In genomic region chr16:23114339-23115171, GRCm38 (mm10) we compare ENCODE assay signal across 11 mouse cellular contexts. TPM values are rescaled to one million over a fixed set of nuclear protein-coding genes. Genes with fewer than 3 reads are reported as not detected.
DNase-seq lines count a peak whose midpoint lies in the region; ATAC-seq and TF ChIP-seq lines count a peak whose summit lies in the region.
"Had no signal": no experiment of that assay in that cellular context is flagged by ENCODE, and none has a peak within 500 bp of the region (broad histone marks: within the 10 kb centered on the region; RNA-seq: fewer than 3 reads in every experiment).

No protein-coding gene starts in this region.

- no peak for TF ChIP-seq POLR2A in ES-Bruce4 (IDR thresholded peaks at IDR 0.05; ENCODE audit: insufficient read depth, low read length)

- DNase-seq in kidney, adult 8-10 months = no peak
- no peak for DNase-seq in forebrain, embryonic 14.5 days (ENCODE audit: low spot score)
- DNase-seq in layer of hippocampus, postnatal 36 days = no peak
- no peak for DNase-seq in gastrocnemius, adult 8-10 months (ENCODE audit: low spot score in 2 of 2)
- DNase-seq: layer of hippocampus, adult 9-11 months; lung, postnatal 14 days had no signal

- H3K27me3 ChIP-seq in kidney, embryonic 14.5 days (ENCODE audit: control insufficient read depth, insufficient read depth, low read length) = no peaks in the 10 kb centered on the region
- no peaks in the 10 kb centered on the region for H3K27me3 ChIP-seq in ES-Bruce4 (ENCODE audit: control insufficient read depth, insufficient read depth, low read length, poor library complexity, severe bottlenecking)
- H3K27me3 ChIP-seq in forebrain, embryonic 14.5 days (replicated peaks; ENCODE audit: control insufficient read depth, insufficient read depth, low read length) = no peaks in the 10 kb centered on the region

- WGBS in kidney, embryonic 14.5 days = 61% methylated on average over 5 of the region's 5 CpGs
- 69% methylated on average over 5 of the region's 5 CpGs for WGBS in forebrain, embryonic 14.5 days

- H3K4me3 ChIP-seq in kidney, embryonic 14.5 days (ENCODE audit: low read length) = no peak overlapping the region
- no peak overlapping the region for H3K4me3 ChIP-seq in ES-Bruce4 (ENCODE audit: low read depth, low read length)
- H3K4me3 ChIP-seq in forebrain, embryonic 14.5 days (ENCODE audit: low read depth, low read length) = no peak overlapping the region

- no peaks in the 10 kb centered on the region for H3K9me3 ChIP-seq in kidney, embryonic 14.5 days (ENCODE audit: control insufficient read depth, low read length)
- no peaks in the 10 kb centered on the region for H3K9me3 ChIP-seq in ES-Bruce4 (replicated peaks; ENCODE audit: control insufficient read depth, insufficient read depth, low read length, poor library complexity, severe bottlenecking)
- H3K9me3 ChIP-seq in forebrain, embryonic 14.5 days (replicated peaks; ENCODE audit: control insufficient read depth, low read length) = no peaks in the 10 kb centered on the region

- peaks cover 69% of the 10 kb centered on the region for H3K36me3 ChIP-seq in kidney, embryonic 14.5 days (ENCODE audit: control insufficient read depth, insufficient read depth, low read length)
- peaks cover 79% of the 10 kb centered on the region for H3K36me3 ChIP-seq in ES-Bruce4 (ENCODE audit: control insufficient read depth, insufficient read depth, low read length, poor library complexity, severe bottlenecking)
- H3K36me3 ChIP-seq in forebrain, embryonic 14.5 days (ENCODE audit: control insufficient read depth, insufficient read depth, low read length) = peaks cover 72% of the 10 kb centered on the region

- H3K27ac ChIP-seq in kidney, embryonic 14.5 days (ENCODE audit: low read depth, low read length) = no peak overlapping the region
- H3K27ac ChIP-seq in ES-Bruce4 (ENCODE audit: insufficient read depth, low read length) = peak overlapping the region; percentile 72
- no peak overlapping the region for H3K27ac ChIP-seq in forebrain, embryonic 14.5 days (ENCODE audit: low read depth, low read length)

- ATAC-seq in kidney, embryonic 14.5 days (ENCODE audit: low FRiP score, low TSS enrichment) = peak; percentile 36; the same call in 1 of the 2 replicates
- ATAC-seq in forebrain, embryonic 14.5 days = peak; percentile 27; the same call in 1 of the 2 replicates
- ATAC-seq in megakaryocyte progenitor cell, adult 5-6 weeks (replicated peaks; ENCODE audit: poor library complexity) = peak; percentile 33
- no peak for ATAC-seq in CD4-positive, CD25-positive, alpha-beta regulatory T cell, adult 4 months

- no peak for TF ChIP-seq EP300 in ES-Bruce4 (IDR thresholded peaks at IDR 0.05; ENCODE audit: insufficient read depth, low read depth, low read length)

- H3K4me1 ChIP-seq in kidney, embryonic 14.5 days (ENCODE audit: control insufficient read depth, insufficient read depth, low read length) = peaks cover 10% of the 10 kb centered on the region; the same call in 1 of the 2 replicates
- H3K4me1 ChIP-seq in ES-Bruce4 (ENCODE audit: control insufficient read depth, insufficient read depth, low read length) = no peaks in the 10 kb centered on the region
- H3K4me1 ChIP-seq in forebrain, embryonic 14.5 days (ENCODE audit: control insufficient read depth, insufficient read depth, low read length) = peaks cover 11% of the 10 kb centered on the region

- no peak for TF ChIP-seq CTCF in ES-Bruce4 (IDR thresholded peaks at IDR 0.05; ENCODE audit: low read depth, low read length)

- H3K9ac ChIP-seq in kidney, embryonic 14.5 days (ENCODE audit: low read depth, low read length) = no peak overlapping the region
- H3K9ac ChIP-seq in ES-Bruce4 (ENCODE audit: low read depth, poor library complexity, severe bottlenecking) = no peak overlapping the region
- no peak overlapping the region for H3K9ac ChIP-seq in forebrain, embryonic 14.5 days (ENCODE audit: low read length)

- H3K4me2 ChIP-seq in kidney, embryonic 14.5 days (replicated peaks; ENCODE audit: low read depth, low read length) = no peak overlapping the region
- H3K4me2 ChIP-seq in forebrain, embryonic 14.5 days (ENCODE audit: low read length) = no peak overlapping the region

RNA-seq across cellular contexts. Expression of gene Eif4a2, which starts 7.3 kb away (rescaled TPM):
- 215 and 226 TPM in 2 replicates for polyA plus RNA-seq in kidney, embryonic 14.5 days (2014; fragmentation: Nextera tagmentation; extraction: Ambion mirVana)
- polyA plus RNA-seq in ES-Bruce4 (2011; ENCODE audit: insufficient read depth, insufficient read length, low read depth, missing spikeins) = 967 and 1,069 TPM in 2 replicates
- polyA plus RNA-seq in forebrain, embryonic 14.5 days (2014; fragmentation: Nextera tagmentation; extraction: Ambion mirVana) = 340 and 434 TPM in 2 replicates
- total RNA-seq in megakaryocyte progenitor cell, adult 5-6 weeks (2015) = 378 and 464 TPM in 2 replicates
- total RNA-seq in megakaryocyte progenitor cell, adult 5-6 weeks (2017) = 592 and 744 TPM in 2 replicates
- 100 to 1,000 TPM; 558 to 662 TPM for polyA plus RNA-seq in CD4-positive, CD25-positive, alpha-beta regulatory T cell, adult 4 months (2017; shearing (Covaris generic))
- total RNA-seq in layer of hippocampus, postnatal 36 days (2021) = 100 to 1,000 TPM; 900 to 999 TPM
- total RNA-seq in gastrocnemius, adult 8-10 months (2022) = 100 to 1,000 TPM; 414 to 531 (median 457) TPM

RNA-seq across cellular contexts. Expression of gene Rfc4, which starts 13.0 kb away (rescaled TPM):
- 146 and 188 TPM in 2 replicates for polyA plus RNA-seq in kidney, embryonic 14.5 days (2014; fragmentation: Nextera tagmentation; extraction: Ambion mirVana)
- polyA plus RNA-seq in ES-Bruce4 (2011; ENCODE audit: insufficient read depth, insufficient read length, low read depth, missing spikeins) = 71.2 and 73.8 TPM in 2 replicates
- 82.7 and 110 TPM in 2 replicates for polyA plus RNA-seq in forebrain, embryonic 14.5 days (2014; fragmentation: Nextera tagmentation; extraction: Ambion mirVana)
- 195 and 224 TPM in 2 replicates for total RNA-seq in megakaryocyte progenitor cell, adult 5-6 weeks (2015)
- 72.3 and 90.3 TPM in 2 replicates for total RNA-seq in megakaryocyte progenitor cell, adult 5-6 weeks (2017)
- polyA plus RNA-seq in CD4-positive, CD25-positive, alpha-beta regulatory T cell, adult 4 months (2017; shearing (Covaris generic)) = 10 to 100 TPM; 38.4 to 51.1 TPM
- total RNA-seq in layer of hippocampus, postnatal 36 days (2021) = 1 to 10 TPM; 3.3 to 4.2 TPM
- 10 to 100 TPM in 2 of 4 experiments, 1 to 10 TPM in 2; 8.4 to 12.7 (median 9.9) TPM for total RNA-seq in gastrocnemius, adult 8-10 months (2022)

RNA-seq across cellular contexts. Expression of gene Adipoq, which starts 31.8 kb away (rescaled TPM):
- not detected in 2 replicates for polyA plus RNA-seq in kidney, embryonic 14.5 days (2014; fragmentation: Nextera tagmentation; extraction: Ambion mirVana)
- not detected in 2 replicates for polyA plus RNA-seq in ES-Bruce4 (2011; ENCODE audit: insufficient read depth, insufficient read length, low read depth, missing spikeins)
- not detected in 2 replicates for polyA plus RNA-seq in forebrain, embryonic 14.5 days (2014; fragmentation: Nextera tagmentation; extraction: Ambion mirVana)
- total RNA-seq in megakaryocyte progenitor cell, adult 5-6 weeks (2015) = not detected in 2 replicates
- not detected in 2 replicates for total RNA-seq in megakaryocyte progenitor cell, adult 5-6 weeks (2017)
- not detected for polyA plus RNA-seq in CD4-positive, CD25-positive, alpha-beta regulatory T cell, adult 4 months (2017; shearing (Covaris generic))
- not detected for total RNA-seq in layer of hippocampus, postnatal 36 days (2021)
- total RNA-seq in gastrocnemius, adult 8-10 months (2022) = 10 to 100 TPM in 3 of 4 experiments, 1 to 10 TPM in 1; 2.3 to 45.4 (median 17.8) TPM

RNA-seq across cellular contexts. Expression of gene Kng1, which starts 56.9 kb away (rescaled TPM):
- 0.20 and 0.49 TPM in 2 replicates for polyA plus RNA-seq in kidney, embryonic 14.5 days (2014; fragmentation: Nextera tagmentation; extraction: Ambion mirVana)
- 1.1 TPM in 1 of 2 replicates, not detected in the other for polyA plus RNA-seq in ES-Bruce4 (2011; ENCODE audit: insufficient read depth, insufficient read length, low read depth, missing spikeins)
- not detected in 2 replicates for polyA plus RNA-seq in forebrain, embryonic 14.5 days (2014; fragmentation: Nextera tagmentation; extraction: Ambion mirVana)
- total RNA-seq in megakaryocyte progenitor cell, adult 5-6 weeks (2015) = not detected in 2 replicates
- not detected in 2 replicates for total RNA-seq in megakaryocyte progenitor cell, adult 5-6 weeks (2017)
- not detected for polyA plus RNA-seq in CD4-positive, CD25-positive, alpha-beta regulatory T cell, adult 4 months (2017; shearing (Covaris generic))
- not detected for total RNA-seq in layer of hippocampus, postnatal 36 days (2021)
- total RNA-seq in gastrocnemius, adult 8-10 months (2022) = under 1 TPM in 1 of 4 experiments, not detected in 3; 0.70 TPM
- total RNA-seq: heart, postnatal 25 days had no signal
